Mouse (Mus musculus) kidney, adult 2 months (tissue): ENCODE results near the gene Pbdc1.

Experiments
- CTCF ChIP-seq: fragments of 200-500 bp; conservative IDR thresholded peaks from 2 replicates; pipeline ENCODE4 v1.5.1; 2011; ENCODE audit warnings: low read depth, mild to moderate bottlenecking, control low read depth, low read length, moderate library complexity, mixed read lengths; ENCODE audit not compliant: insufficient read depth, insufficient read length
- POLR2A ChIP-seq: fragments of 200-500 bp; IDR thresholded peaks from one replicate; pipeline ENCODE4 v1.6.1; 2011; ENCODE audit warnings: low read depth, low read length, control low read depth

GRCm38 (mm10) chrX:105120275-105121226 is 41.0 kb downstream of the Pbdc1 start, which contains the start of gene Magee1:
- TF ChIP-seq CTCF (no peak), POLR2A (no peak)
